Mouse (Mus musculus) forebrain, embryonic 10.5 days (tissue): ENCODE measurements around the gene Tmem254a. TPM values are rescaled to one million over a fixed set of nuclear protein-coding genes. Genes with fewer than 3 reads are reported as not detected.
"Not testable (repeated sequence)": the region's sequence is repeated elsewhere in the genome, so short reads cannot be mapped to it uniquely, and the experiment has no call there.

Experiments used
- DNase-seq: peaks from one replicate; pipeline ENCODE4 v3.0.0-alpha.2; 2017; ENCODE audit warnings: low spot score; ENCODE audit errors: extremely low spot score
- H3K27ac ChIP-seq: fragments of 300-500 bp; sonication (generic); 2 replicates; pipeline ENCODE4 v1.5.1; 2016; ENCODE audit warnings: mild to moderate bottlenecking
- H3K27me3 ChIP-seq: fragments of 300-500 bp; sonication (generic); 2 replicates; pipeline ENCODE4 v1.6.1; 2016; ENCODE audit warnings: mild to moderate bottlenecking; ENCODE audit not compliant: poor library complexity, severe bottlenecking
- H3K36me3 ChIP-seq: fragments of 300-500 bp; sonication (generic); replicated peaks from 2 replicates; pipeline ENCODE4 v1.6.1; 2016; ENCODE audit warnings: mild to moderate bottlenecking, moderate library complexity
- H3K4me1 ChIP-seq: fragments of 300-500 bp; sonication (generic); 2 replicates; pipeline ENCODE4 v1.6.1; 2016
- H3K4me3 ChIP-seq: fragments of 300-500 bp; sonication (generic); 2 replicates; pipeline ENCODE4 v1.5.1; 2016; ENCODE audit warnings: mild to moderate bottlenecking, moderate library complexity
- H3K9me3 ChIP-seq: fragments of 300-500 bp; sonication (generic); 2 replicates; pipeline ENCODE4 v1.6.1; 2016; ENCODE audit warnings: mild to moderate bottlenecking, moderate library complexity
- WGBS: fragments of 180-500 bp; shearing (Covaris S2); methylation state at CpG from one replicate; pipeline ENCODE4 v1.1.7; 2016; 5-methylcytosine and 5-hydroxymethylcytosine counted together
- polyA plus RNA-seq: library from polyadenylated mRNA; unstranded; fragments of >200 nt; fragmentation: Nextera tagmentation; extraction: Ambion mirVana; gene quantifications from 2 replicates; pipeline ENCODE4 v1.2.1, GENCODE M21; 2016

The Tmem254a gene
- polyA plus RNA-seq: 2.4 and 3.1 TPM in 2 replicates

DNA sequence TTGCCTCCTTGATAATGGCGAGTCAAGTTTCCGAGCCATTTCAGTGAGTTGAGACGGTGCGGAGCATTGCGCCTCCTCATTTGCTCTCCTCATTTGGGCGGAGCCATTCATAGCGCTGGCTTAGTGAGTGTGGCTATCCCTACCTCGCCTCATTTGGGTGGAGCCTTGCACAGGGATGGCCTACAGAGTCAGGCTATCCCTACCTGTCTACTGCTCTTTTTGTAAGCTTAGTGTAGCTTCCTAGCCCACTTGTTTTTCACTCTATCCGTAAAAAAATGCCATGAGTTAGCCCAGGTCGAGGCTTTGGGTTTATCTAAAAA is at the start of gene Tmem254a:
Gene Tmem254a (minus strand): TSS at position 111 of the 320 bp plus-strand sequence.
- no CpG with 5 or more reads among the region's 10 CpGs for WGBS
- not testable (repeated sequence) for H3K9me3 ChIP-seq, H3K36me3 ChIP-seq, DNase-seq, H3K27ac ChIP-seq, H3K27me3 ChIP-seq, H3K4me1 ChIP-seq, H3K4me3 ChIP-seq

DNA sequence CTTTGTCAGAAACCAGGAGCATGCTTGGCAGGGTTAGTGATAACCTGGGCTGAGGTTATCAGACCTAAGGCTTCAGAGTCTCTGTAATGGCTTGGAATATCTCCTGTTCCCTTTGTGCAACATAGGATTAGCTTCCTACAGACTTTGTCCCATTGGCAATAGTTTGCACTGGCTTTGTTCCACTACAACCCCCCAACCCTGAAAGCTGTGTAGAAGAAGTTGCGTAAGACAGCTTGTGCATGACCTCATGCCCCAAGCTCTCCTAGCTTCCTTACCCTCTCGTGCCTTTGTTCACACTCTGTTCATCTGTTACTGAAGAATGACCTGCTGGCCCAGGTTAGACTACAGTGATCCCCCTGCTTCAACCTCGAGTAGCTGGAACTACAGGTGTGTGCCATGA is 30.4 kb upstream of the Tmem254a start:
- not testable (repeated sequence) for H3K4me1 ChIP-seq, H3K36me3 ChIP-seq, DNase-seq, H3K9me3 ChIP-seq, H3K27me3 ChIP-seq, H3K4me3 ChIP-seq, H3K27ac ChIP-seq
- WGBS: no CpG with 5 or more reads among the region's 3 CpGs

DNA sequence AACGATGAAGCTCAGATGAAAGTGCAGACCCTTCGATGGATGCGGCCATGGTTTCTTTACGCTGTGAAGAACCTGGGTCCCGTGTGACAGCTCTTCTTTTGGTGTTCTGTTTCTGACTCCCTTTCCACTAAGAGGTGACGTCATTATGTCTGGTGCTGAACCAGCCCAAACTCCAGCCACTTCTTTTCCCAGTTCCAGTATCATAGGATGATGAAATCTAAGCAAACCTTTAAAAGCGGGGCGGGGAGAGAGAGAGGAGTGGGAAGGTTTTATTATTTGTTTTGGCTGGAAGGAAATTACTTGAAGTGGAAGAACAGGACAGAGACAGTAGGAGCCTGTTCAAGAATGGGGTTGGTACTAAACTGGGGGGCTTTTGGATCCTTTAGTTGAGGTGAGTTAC is 10.5 kb upstream of the Tmem254a start, which contains the start of gene Cphx1:
Gene Cphx1 (plus strand): TSS at position 301 of the 400 bp plus-strand sequence.
- H3K4me3 ChIP-seq, H3K27me3 ChIP-seq, H3K36me3 ChIP-seq, DNase-seq, H3K27ac ChIP-seq, H3K9me3 ChIP-seq, H3K4me1 ChIP-seq: not testable (repeated sequence)
- WGBS: no CpG with 5 or more reads among the region's 8 CpGs

DNA sequence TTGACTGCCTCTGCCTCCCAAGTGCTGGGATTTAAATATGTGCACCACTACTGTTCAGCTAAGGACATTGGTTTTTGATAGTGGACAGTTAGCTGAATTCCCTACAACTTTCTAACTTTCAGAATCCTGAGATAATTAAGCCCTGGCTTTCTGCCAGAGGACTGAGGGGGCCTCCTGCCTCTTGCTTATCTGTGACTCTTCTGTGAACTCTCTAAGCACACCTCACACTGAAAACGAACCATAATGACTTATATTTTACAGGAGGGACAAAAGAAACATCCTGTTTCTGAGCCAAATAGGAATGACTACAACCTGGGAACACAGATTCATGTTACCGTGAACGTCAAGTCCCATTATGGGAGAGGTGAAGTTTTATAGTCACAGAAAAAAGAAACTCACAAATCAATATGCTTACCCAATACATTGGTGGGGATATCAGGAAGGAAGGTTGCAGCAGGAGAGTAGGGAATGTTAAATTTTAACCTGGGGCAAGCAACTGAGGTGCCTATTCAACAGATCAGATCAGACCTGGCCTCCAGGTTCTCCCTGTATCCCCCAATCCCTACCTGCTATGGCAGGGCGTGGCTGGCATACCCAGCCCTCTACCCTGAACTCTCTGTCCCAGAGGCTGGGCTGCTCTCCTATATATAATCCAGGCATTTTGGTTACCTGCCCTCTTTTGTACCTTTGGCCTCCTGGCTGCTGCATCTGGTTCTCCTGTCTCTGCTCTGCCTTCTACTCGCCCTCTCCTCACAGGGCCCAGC is 9.6 kb upstream of the Tmem254a start:
- not testable (repeated sequence) for H3K27ac ChIP-seq, H3K4me1 ChIP-seq, H3K9me3 ChIP-seq, DNase-seq, H3K36me3 ChIP-seq, H3K27me3 ChIP-seq, H3K4me3 ChIP-seq
- WGBS: no CpG with 5 or more reads among the region's 5 CpGs

DNA sequence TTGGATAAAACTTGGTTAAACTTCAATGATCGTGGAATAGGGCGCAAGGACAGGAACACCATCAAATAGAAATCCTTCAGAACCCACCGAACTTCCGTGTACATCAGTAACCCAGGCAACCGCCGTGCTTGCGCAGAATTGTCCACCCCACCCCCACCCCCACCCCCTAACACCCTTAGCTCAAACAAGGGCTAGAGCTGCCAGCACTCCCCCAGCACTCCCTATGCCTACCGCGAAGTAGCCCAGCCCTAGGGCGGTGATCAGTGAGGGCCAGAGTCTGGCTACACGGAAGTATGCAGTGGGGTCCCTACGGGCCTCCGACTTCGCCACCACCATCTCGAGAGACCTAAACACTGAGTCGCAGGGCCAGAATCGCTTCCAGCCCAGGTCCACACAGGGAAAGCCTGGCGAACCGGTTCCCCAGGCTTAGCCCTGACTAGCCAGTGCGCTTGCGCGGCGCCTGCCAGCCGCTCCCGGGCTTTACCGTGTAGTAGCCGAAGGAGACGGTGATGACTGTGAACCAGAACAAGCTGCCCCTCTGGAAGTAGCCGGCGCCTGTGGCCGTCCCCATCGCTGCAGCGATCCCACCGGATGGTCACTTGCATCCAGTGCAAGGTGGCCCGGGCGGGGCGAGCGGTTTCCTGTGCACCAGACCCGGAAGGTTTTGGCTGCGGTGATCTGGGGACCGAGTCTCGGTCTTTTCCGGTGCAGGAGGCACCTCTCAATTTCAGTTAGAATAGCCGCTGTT is 484 bp downstream of the Tmem254a start:
- not testable (repeated sequence) for H3K4me1 ChIP-seq
- no CpG with 5 or more reads among the region's 44 CpGs for WGBS

DNA sequence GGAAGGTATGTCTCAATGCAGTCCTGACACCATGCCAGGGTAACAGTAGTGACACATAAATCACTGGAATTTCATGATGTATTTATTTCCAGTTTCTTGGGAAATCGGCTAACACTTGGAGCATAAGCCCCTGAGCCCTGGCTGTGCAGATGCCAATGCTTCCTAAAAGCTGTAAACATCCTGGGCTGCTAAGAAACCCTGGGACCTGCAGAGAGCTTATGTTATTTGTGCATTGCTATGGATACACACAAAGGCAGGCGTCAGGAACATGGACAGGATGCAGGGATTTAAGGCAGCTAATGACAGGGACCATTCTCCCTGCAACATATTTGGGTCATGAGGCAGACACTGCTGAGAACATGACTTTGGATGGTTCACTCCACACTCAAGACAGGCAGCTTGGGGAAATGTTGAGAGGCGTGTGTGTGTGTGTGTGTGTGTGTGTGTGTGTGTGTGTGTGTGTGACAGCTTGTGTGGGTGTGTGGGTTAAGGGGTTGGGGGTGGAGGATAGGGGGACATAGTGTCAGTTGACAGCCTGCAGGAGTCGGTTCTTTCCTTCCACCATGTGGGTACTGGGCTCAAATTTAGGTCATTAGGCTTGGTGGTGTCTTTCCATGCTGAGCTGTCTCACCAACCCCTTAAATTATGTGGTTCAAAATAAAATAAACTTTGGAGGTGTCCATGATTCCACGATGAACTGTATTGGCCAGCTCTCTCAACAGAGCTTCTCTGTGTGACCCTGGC is 8.9 kb downstream of the Tmem254a start:
- H3K27me3 ChIP-seq, H3K36me3 ChIP-seq, H3K4me1 ChIP-seq, H3K4me3 ChIP-seq, H3K9me3 ChIP-seq, DNase-seq, H3K27ac ChIP-seq: not testable (repeated sequence)
- no CpG with 5 or more reads among the region's 5 CpGs for WGBS

More for the DNA sequence above, 484 bp downstream of the Tmem254a start:
- H3K4me3 ChIP-seq, H3K27me3 ChIP-seq, H3K36me3 ChIP-seq, H3K9me3 ChIP-seq, H3K27ac ChIP-seq, DNase-seq: not testable (repeated sequence)

DNA sequence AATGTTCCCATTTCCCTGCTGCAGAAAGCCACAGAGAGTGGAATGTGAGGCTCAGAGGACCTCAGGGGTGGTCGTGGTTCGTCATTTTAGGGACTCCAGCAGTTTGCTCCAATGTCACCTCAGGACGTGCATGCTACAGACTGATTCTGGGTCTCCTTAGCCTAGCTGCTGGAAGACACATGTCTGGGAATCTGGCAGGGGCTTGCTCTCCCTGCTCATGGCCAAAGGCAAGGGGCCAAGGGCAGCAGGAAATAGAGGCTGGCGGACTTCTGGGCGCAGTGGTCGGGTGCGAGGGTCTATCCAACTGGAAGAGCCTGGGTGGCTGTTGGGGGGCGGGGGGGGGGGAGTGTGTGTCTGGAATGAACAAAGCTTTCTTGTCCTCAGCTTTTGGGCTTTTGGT is 18.5 kb downstream of the Tmem254a start:
- not testable (repeated sequence) for H3K4me1 ChIP-seq, H3K9me3 ChIP-seq, H3K4me3 ChIP-seq, H3K27ac ChIP-seq, H3K27me3 ChIP-seq, DNase-seq, H3K36me3 ChIP-seq
- WGBS: no CpG with 5 or more reads among the region's 8 CpGs

DNA sequence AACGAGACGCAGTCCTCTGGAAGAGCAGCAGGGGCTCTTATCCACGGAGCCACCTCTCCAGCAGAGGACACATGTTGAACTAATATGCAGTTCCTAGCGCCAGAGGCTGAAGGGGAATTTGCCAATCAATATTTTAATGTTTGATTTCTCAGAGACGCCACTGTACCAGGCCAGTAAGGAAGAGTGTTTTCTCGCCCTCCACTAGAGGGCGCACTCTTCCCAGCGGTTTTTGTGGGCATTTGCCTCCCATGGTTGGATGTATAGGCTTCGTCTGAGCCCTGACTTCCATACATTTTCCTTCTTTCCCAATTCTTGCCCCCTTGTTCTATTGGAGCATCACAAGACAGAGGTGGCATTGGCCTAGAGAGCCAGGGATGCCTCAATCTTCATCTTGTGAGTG is 20.2 kb downstream of the Tmem254a start:
- not testable (repeated sequence) for H3K4me3 ChIP-seq, H3K9me3 ChIP-seq, DNase-seq, H3K4me1 ChIP-seq, H3K36me3 ChIP-seq, H3K27ac ChIP-seq, H3K27me3 ChIP-seq
- WGBS: no CpG with 5 or more reads among the region's 9 CpGs

DNA sequence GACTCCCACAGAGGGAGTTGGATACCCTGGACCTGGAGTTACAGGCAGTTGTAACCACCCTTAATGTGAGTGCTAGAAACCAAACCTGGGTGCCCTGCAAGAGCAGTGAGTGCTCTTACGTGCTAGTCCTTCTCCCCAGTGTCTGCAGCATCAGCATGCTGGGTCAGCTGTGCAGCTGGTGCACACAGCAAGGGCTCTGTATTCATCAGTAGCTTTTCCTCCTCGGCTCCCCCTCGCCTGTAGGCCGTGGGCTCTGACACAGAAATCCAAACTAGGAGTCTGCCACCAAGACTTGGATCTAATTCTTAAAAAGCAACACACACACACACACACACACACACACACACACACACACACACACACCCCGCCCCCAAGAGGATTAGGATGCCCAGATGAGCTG is 22.2 kb downstream of the Tmem254a start:
- not testable (repeated sequence) for H3K9me3 ChIP-seq, H3K36me3 ChIP-seq, DNase-seq, H3K27ac ChIP-seq, H3K27me3 ChIP-seq, H3K4me3 ChIP-seq, H3K4me1 ChIP-seq
- WGBS: 43% methylated on average over 1 of the region's 5 CpGs

DNA sequence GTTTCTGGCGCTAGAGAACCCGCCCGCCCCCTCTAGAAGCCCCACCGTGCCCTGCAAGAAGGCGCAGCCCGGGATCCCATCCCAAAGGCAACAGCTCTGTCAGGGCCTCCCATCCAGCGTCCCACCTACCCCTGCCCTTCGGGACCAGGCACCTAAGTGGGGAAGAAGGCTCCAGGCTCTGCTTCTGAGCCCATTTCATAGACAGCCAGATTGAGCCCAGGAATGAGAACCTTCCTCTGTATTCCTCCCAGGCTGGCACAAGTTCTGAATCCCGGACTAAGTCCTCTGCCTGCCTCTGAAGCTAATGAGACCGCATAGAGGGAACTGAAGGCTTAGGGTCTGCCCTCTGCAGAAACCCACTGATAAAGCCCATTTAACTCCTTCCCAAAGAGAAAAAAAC is 24.5 kb downstream of the Tmem254a start, which contains the start of gene Plac9a:
Gene Plac9a (minus strand): TSS at position 101 of the 400 bp plus-strand sequence.
- not testable (repeated sequence) for H3K27ac ChIP-seq, H3K4me1 ChIP-seq, DNase-seq, H3K36me3 ChIP-seq, H3K4me3 ChIP-seq, H3K9me3 ChIP-seq, H3K27me3 ChIP-seq
- no CpG with 5 or more reads among the region's 10 CpGs for WGBS

DNA sequence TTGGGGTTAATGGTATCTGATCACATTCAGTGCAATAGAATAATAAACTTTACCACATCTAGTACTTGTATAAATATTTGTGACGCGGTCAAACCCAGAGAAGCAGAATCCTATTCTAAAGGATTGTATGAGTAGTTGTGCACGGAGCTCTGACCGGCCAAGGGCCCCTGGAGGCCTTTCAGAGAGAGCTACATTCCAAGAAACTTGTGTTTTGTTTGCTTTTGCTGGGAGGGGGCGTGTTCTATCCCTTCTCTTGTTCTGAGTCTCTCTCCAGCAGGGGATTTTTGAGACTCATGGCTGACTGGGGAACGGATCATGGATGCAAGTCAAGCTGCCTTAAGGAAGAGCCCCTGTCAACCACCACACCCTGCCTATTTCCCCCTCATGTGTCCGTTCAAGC is 31.8 kb downstream of the Tmem254a start:
- H3K27ac ChIP-seq, DNase-seq, H3K4me1 ChIP-seq, H3K9me3 ChIP-seq, H3K27me3 ChIP-seq, H3K4me3 ChIP-seq, H3K36me3 ChIP-seq: not testable (repeated sequence)
- no CpG with 5 or more reads among the region's 7 CpGs for WGBS

DNA sequence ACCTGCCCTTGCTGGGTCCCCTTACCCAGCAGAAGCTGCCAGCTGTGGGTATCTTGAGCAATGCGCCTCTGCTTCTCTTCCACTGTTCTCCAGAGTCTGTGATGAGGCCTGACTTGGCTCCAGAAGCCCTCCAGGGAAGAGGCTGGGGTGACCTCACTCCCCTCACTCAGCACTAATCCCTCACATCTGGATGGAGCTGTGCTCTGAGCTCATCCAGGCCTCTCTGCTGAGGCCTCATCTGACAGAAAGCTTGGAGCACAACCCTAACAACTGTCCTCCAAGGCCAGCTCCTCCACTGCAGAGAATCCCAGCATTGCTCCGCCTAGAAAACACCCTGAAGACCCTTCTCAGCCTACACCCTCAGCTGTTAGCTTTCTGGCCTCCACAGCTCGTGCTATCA is 32.9 kb downstream of the Tmem254a start:
- not testable (repeated sequence) for H3K27me3 ChIP-seq, H3K4me1 ChIP-seq, H3K27ac ChIP-seq, H3K9me3 ChIP-seq, H3K36me3 ChIP-seq, H3K4me3 ChIP-seq, DNase-seq
- no CpG with 5 or more reads among the region's 3 CpGs for WGBS

DNA sequence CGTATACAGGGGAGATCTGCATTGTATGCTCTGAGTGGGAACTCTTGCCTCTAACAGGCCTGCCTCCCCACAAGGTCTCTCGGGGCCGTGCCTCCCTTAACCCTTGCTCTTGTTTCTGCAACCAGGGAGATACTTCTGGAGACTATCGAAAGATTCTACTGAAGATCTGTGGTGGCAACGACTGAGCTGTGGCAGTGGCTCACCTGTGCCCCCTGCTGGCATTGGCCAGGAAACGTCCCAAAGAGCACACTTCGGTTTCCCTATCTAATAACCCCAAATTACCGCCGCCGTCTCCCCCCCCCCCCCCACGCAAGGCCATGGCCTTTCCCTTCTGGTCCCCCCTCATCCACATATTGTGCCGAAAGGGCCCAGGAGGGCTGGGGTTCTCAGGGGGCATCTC is 41.6 kb downstream of the Tmem254a start:
- H3K9me3 ChIP-seq, H3K4me1 ChIP-seq, H3K27me3 ChIP-seq, H3K36me3 ChIP-seq, H3K4me3 ChIP-seq, H3K27ac ChIP-seq, DNase-seq: not testable (repeated sequence)
- WGBS: no CpG with 5 or more reads among the region's 12 CpGs
